Comparison of ENCODE assay signal across 14 mouse cellular contexts in genomic region chr16:36931381-36931780, GRCm38 (mm10). TPM values are rescaled to one million over a fixed set of nuclear protein-coding genes. Genes with fewer than 3 reads are reported as not detected.
"Had no signal": no experiment of that assay in that cellular context is flagged by ENCODE, and none has a peak within 500 bp of the region (broad histone marks: within the 10 kb centered on the region; RNA-seq: fewer than 3 reads in every experiment).

No protein-coding gene starts in this region.

- ATAC-seq: midbrain, embryonic 15.5 days had no signal

- H3K27ac ChIP-seq: limb, embryonic 13.5 days; liver, embryonic 14.5 days; midbrain, embryonic 15.5 days; neural tube, embryonic 12.5 days had no signal

- H3K9ac ChIP-seq: limb, embryonic 13.5 days; liver, embryonic 14.5 days; midbrain, embryonic 15.5 days; neural tube, embryonic 12.5 days had no signal

- H3K9me3 ChIP-seq: limb, embryonic 13.5 days; megakaryocyte, embryonic 14.5 days; midbrain, embryonic 15.5 days; neural tube, embryonic 12.5 days had no signal

- H3K27me3 ChIP-seq: limb, embryonic 13.5 days; megakaryocyte, embryonic 14.5 days; midbrain, embryonic 15.5 days; neural tube, embryonic 12.5 days had no signal

- H3K4me1 ChIP-seq: midbrain, embryonic 15.5 days; neural tube, embryonic 12.5 days had no signal

- DNase-seq: kidney, adult 8-10 months; kidney, postnatal 25 days; lung, adult 18-20 months; lung, postnatal 4 days; retina, postnatal 1 day; right cerebral cortex, postnatal 14 days had no signal

- H3K4me3 ChIP-seq: limb, embryonic 13.5 days; midbrain, embryonic 15.5 days; neural tube, embryonic 12.5 days had no signal

- H3K4me2 ChIP-seq: limb, embryonic 13.5 days; midbrain, embryonic 11.5 days; midbrain, embryonic 15.5 days; neural tube, embryonic 12.5 days had no signal

RNA-seq across cellular contexts. Expression of gene Fbxo40, which starts 58.9 kb away (rescaled TPM):
- total RNA-seq: layer of hippocampus, postnatal 25 days had no signal
- polyA plus RNA-seq: midbrain, embryonic 11.5 days; midbrain, embryonic 15.5 days; neural tube, embryonic 12.5 days; stomach, embryonic 14.5 days had no signal
